Mouse (Mus musculus) ES-Bruce4 (cell line): Measurements from ENCODE around the gene Gtf3c4. TPM values are rescaled to one million over a fixed set of nuclear protein-coding genes. Genes with fewer than 3 reads are reported as not detected.

ENCODE experiments used
- H3K27ac ChIP-seq: 2 replicates; pipeline ENCODE4 v1.5.1; 2012; ENCODE audit warnings: low read length, inconsistent platforms; ENCODE audit not compliant: insufficient read depth
- H3K27me3 ChIP-seq: 2 replicates; pipeline ENCODE4 v1.6.1; 2012; ENCODE audit warnings: mild to moderate bottlenecking, low read length, inconsistent platforms; ENCODE audit not compliant: control insufficient read depth, poor library complexity, insufficient read depth, severe bottlenecking
- H3K36me3 ChIP-seq: 2 replicates; pipeline ENCODE4 v1.6.1; 2012; ENCODE audit warnings: inconsistent platforms, mild to moderate bottlenecking, low read length, moderate library complexity; ENCODE audit not compliant: control insufficient read depth, poor library complexity, insufficient read depth, severe bottlenecking
- H3K4me1 ChIP-seq: one replicate; pipeline ENCODE4 v1.8.1; 2011; ENCODE audit warnings: low read length; ENCODE audit not compliant: control insufficient read depth, insufficient read depth
- H3K4me3 ChIP-seq: 2 replicates; pipeline ENCODE4 v1.5.1; 2011; ENCODE audit warnings: low read depth, mild to moderate bottlenecking, low read length
- H3K9ac ChIP-seq: 2 replicates; pipeline ENCODE4 v1.6.1; 2012; ENCODE audit warnings: low read depth, mild to moderate bottlenecking, inconsistent platforms; ENCODE audit not compliant: poor library complexity, severe bottlenecking
- H3K9me3 ChIP-seq: replicated peaks from 2 replicates; pipeline ENCODE4 v1.6.1; 2012; ENCODE audit warnings: mild to moderate bottlenecking, low read length, inconsistent platforms; ENCODE audit not compliant: control insufficient read depth, poor library complexity, insufficient read depth, severe bottlenecking
- CTCF ChIP-seq: IDR thresholded peaks from one replicate; pipeline ENCODE4 v1.8.1; 2011; ENCODE audit warnings: low read depth, low read length
- EP300 ChIP-seq: IDR thresholded peaks from 2 replicates; pipeline ENCODE4 v1.6.1; 2011; ENCODE audit warnings: low read depth, low read length; ENCODE audit not compliant: insufficient read depth
- POLR2A ChIP-seq: IDR thresholded peaks from one replicate; pipeline ENCODE4 v1.8.1; 2011; ENCODE audit warnings: low read length; ENCODE audit not compliant: insufficient read depth
- polyA plus RNA-seq: library from polyadenylated mRNA; stranded (reverse); fragments of >200 nt; gene quantifications from 2 replicates; pipeline ENCODE4 v1.2.4, GENCODE M21; 2011; ENCODE audit warnings: low read depth; ENCODE audit not compliant: missing spikeins, insufficient read depth, insufficient read length

The Gtf3c4 gene
- polyA plus RNA-seq, 1 experiment, result 33.9 TPM

GRCm38 (mm10) chr2:28810260-28811013 is 29.7 kb downstream of the Gtf3c4 start:
- Histone ChIP-seq H3K9me3 (no peaks in the 10 kb centered on the region), H3K27ac (no peak overlapping the region)
- TF ChIP-seq EP300 (no peak), CTCF (no peak), POLR2A (no peak)

DNA sequence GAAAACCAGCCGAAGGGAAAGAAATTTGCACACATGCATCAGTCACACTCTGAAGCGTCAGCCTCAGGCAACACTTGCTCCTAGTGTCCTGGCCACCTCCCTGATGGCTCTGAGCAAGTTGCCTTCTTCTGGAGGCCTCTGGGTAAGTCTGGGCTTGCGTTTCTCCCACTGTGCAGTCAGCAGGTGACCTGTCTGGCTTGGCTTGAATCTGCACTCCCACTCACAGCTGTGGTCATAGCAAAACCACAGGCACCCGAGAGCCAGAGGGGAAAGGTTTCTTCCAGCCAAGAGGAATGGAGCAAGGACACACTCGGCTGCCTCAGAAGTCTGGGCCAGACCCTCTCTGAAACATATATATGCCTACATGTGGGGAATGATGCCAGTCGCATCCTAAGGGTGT is 31.3 kb downstream of the Gtf3c4 start:
- no peak overlapping the region for H3K27ac ChIP-seq
- no peaks in the 10 kb centered on the region for H3K27me3 ChIP-seq
- no peaks in the 10 kb centered on the region for H3K9me3 ChIP-seq
- no peaks in the 10 kb centered on the region for H3K4me1 ChIP-seq
- no peak overlapping the region for H3K9ac ChIP-seq
- TF ChIP-seq EP300 (no peak), POLR2A (no peak), CTCF (no peak)
- H3K36me3 ChIP-seq, result no peaks in the 10 kb centered on the region
- H3K4me3 ChIP-seq, result no peak overlapping the region

More at GRCm38 (mm10) chr2:28810260-28811013, 29.7 kb downstream of the Gtf3c4 start:
- no peaks in the 10 kb centered on the region for H3K27me3 ChIP-seq
- no peaks in the 10 kb centered on the region for H3K36me3 ChIP-seq
- H3K9ac ChIP-seq, result no peak overlapping the region
- no peaks in the 10 kb centered on the region for H3K4me1 ChIP-seq
- H3K4me3 ChIP-seq, result no peak overlapping the region

GRCm38 (mm10) chr2:28803406-28803805 is 36.8 kb downstream of the Gtf3c4 start:
- H3K36me3 ChIP-seq, result no peaks in the 10 kb centered on the region
- H3K4me3 ChIP-seq, result no peak overlapping the region
- H3K27ac ChIP-seq, result no peak overlapping the region
- no peaks in the 10 kb centered on the region for H3K27me3 ChIP-seq
- no peak for TF ChIP-seq POLR2A
- TF ChIP-seq EP300, result no peak
- no peak for TF ChIP-seq CTCF
- no peaks in the 10 kb centered on the region for H3K4me1 ChIP-seq
- no peaks in the 10 kb centered on the region for H3K9me3 ChIP-seq
- H3K9ac ChIP-seq, result no peak overlapping the region

DNA sequence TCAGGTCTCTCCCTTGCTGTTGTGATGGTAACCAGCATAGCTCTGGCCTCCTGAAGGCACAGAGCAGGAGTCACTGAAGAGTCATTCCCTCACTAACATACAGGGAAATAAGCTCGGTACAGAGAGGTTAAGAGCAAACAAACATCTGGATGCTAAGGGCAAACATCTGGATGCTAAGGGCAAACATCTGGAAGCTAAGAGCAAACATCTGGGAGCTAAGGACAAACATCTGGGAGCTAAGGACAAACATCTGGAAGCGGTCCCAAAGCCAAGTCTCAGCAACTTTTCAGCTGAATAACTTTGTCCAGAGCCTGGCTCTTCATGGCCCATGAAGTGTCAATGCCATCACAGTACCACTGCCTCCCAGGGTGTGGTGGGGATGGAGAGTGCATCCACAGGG is 40.6 kb downstream of the Gtf3c4 start:
- no peak overlapping the region for H3K27ac ChIP-seq
- no peaks in the 10 kb centered on the region for H3K4me1 ChIP-seq
- H3K9me3 ChIP-seq, result no peaks in the 10 kb centered on the region
- TF ChIP-seq EP300 (no peak), POLR2A (no peak), CTCF (no peak)
- H3K9ac ChIP-seq, result no peak overlapping the region
- H3K36me3 ChIP-seq, result no peaks in the 10 kb centered on the region
- no peaks in the 10 kb centered on the region for H3K27me3 ChIP-seq
- H3K4me3 ChIP-seq, result no peak overlapping the region

DNA sequence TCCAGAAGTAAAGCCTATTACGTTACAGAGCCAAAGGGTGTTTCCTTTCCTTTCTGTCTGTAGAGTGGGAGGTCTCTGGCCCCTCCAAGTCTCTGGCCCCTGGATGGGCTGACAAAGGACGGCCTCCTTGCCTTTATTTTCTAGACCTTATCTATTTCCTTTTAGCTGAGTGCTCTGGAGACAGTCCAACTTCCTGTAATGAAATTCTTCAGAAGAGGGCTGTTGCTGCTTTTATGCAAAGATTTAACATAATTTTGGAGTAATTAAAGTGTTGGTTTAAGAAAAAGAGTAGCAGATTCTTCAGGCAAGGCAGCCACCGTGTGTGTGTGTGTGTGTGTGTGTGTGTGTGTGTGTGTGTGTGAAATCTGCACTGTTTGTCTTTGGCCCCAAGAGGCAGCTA is 41.8 kb downstream of the Gtf3c4 start:
- no peak overlapping the region for H3K4me3 ChIP-seq
- no peak for TF ChIP-seq CTCF
- no peak for TF ChIP-seq POLR2A
- no peak for TF ChIP-seq EP300
- H3K27ac ChIP-seq, result no peak overlapping the region
- no peaks in the 10 kb centered on the region for H3K4me1 ChIP-seq
- no peaks in the 10 kb centered on the region for H3K9me3 ChIP-seq
- H3K36me3 ChIP-seq, result no peaks in the 10 kb centered on the region
- H3K27me3 ChIP-seq, result no peaks in the 10 kb centered on the region
- no peak overlapping the region for H3K9ac ChIP-seq

GRCm38 (mm10) chr2:28797490-28798106 is 42.6 kb downstream of the Gtf3c4 start:
- TF ChIP-seq CTCF (no peak), EP300 (no peak), POLR2A (no peak)
- Histone ChIP-seq H3K4me1 (no peaks in the 10 kb centered on the region), H3K4me3 (no peak overlapping the region), H3K36me3 (no peaks in the 10 kb centered on the region), H3K9ac (no peak overlapping the region), H3K27ac (no peak overlapping the region), H3K9me3 (no peaks in the 10 kb centered on the region), H3K27me3 (no peaks in the 10 kb centered on the region)
